Mouse (Mus musculus) stomach, postnatal 0 days (tissue): Measurements from ENCODE around the gene Stim1.

Experiments
- CTCF ChIP-seq: IDR thresholded peaks from 2 replicates; pipeline ENCODE4 v1.5.1; 2016; ENCODE audit warnings: antibody characterized with exemption, low read depth, mild to moderate bottlenecking, moderate library complexity
- EP300 ChIP-seq: optimal IDR thresholded peaks from 2 replicates; pipeline ENCODE3; 2016; ENCODE audit warnings: antibody characterized with exemption

DNA sequence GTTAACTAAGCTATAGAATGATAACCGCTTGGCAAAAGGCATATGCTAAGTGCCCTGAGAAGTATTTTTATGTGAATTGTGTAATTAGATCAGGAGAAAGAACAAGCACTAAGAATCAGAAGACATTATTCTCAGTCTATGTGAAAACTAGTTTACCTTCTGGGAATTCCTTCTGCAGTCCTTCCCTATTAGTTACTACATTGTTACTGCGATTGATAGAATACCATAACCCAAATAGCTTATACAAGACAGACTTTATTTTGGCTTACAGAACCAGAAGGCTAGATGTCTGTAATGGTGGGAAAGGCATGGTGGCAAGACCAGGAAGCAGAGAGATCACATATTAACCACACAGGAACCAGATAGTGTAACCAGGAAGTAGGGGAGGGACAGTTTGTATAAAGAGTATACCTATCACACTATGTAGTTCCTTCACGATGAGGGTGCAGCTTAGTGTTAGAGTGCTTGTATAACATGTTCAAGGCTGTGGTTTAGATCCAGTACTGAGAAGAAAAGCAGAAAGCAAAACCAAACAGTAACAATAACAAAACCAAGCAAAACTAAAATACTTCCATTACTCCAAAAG, 50.1 kb downstream of the Stim1 start:
- no peak for TF ChIP-seq CTCF
- TF ChIP-seq EP300: no peak
